Mouse (Mus musculus) forebrain, embryonic 12.5 days (tissue): ENCODE data around the gene Fgd5. TPM values are rescaled to one million over a fixed set of nuclear protein-coding genes. Genes with fewer than 3 reads are reported as not detected.

Source experiments
- ATAC-seq: fragments of 200-750 bp; cut with Nextera tagmentation; 2 replicates; pipeline ENCODE4 v1.8.0; 2017; ENCODE audit warnings: moderate TSS enrichment; ENCODE audit not compliant: low FRiP score
- H3K27ac ChIP-seq: fragments of 300-500 bp; sonication (generic); 2 replicates; pipeline ENCODE4 v1.5.1; 2016; ENCODE audit warnings: mild to moderate bottlenecking
- H3K27me3 ChIP-seq: fragments of 300-500 bp; sonication (generic); 2 replicates; pipeline ENCODE4 v1.6.1; 2016; ENCODE audit warnings: mild to moderate bottlenecking
- H3K36me3 ChIP-seq: fragments of 300-500 bp; sonication (generic); replicated peaks from 2 replicates; pipeline ENCODE4 v1.6.1; 2016; ENCODE audit warnings: mild to moderate bottlenecking
- H3K4me1 ChIP-seq: fragments of 300-500 bp; sonication (generic); 2 replicates; pipeline ENCODE4 v1.6.1; 2016
- H3K4me2 ChIP-seq: fragments of 300-500 bp; sonication (generic); 2 replicates; pipeline ENCODE4 v1.6.1; 2016; ENCODE audit warnings: mild to moderate bottlenecking, moderate library complexity
- H3K4me3 ChIP-seq: fragments of 300-500 bp; sonication (generic); replicated peaks from 2 replicates; pipeline ENCODE4 v1.5.1; 2016; ENCODE audit warnings: mild to moderate bottlenecking
- H3K9ac ChIP-seq: fragments of 300-500 bp; sonication (generic); 2 replicates; pipeline ENCODE4 v1.6.1; 2016; ENCODE audit warnings: mild to moderate bottlenecking
- H3K9me3 ChIP-seq: fragments of 300-500 bp; sonication (generic); 2 replicates; pipeline ENCODE4 v1.6.1; 2016
- WGBS: fragments of 180-500 bp; shearing (Covaris S2); methylation state at CpG from one replicate; pipeline ENCODE4 v1.1.7; 2016; 5-methylcytosine and 5-hydroxymethylcytosine counted together
- polyA plus RNA-seq: library from polyadenylated mRNA; unstranded; fragments of >200 nt; fragmentation: Nextera tagmentation; extraction: Ambion mirVana; gene quantifications from 2 replicates; pipeline ENCODE4 v1.2.1, GENCODE M21; 2016

Fgd5 gene
- polyA plus RNA-seq, 1 experiment from 2014 or later: 7.6 TPM

GRCm38 (mm10) chr6:92013620-92014019, 34.9 kb downstream of the Fgd5 start:
- Histone ChIP-seq H3K27me3 (peaks cover 9% of the 10 kb centered on the region; the same call in 1 of the 2 replicates), H3K4me1 (peaks cover 12% of the 10 kb centered on the region), H3K36me3 (no peaks in the 10 kb centered on the region), H3K4me2 (no peak overlapping the region), H3K9me3 (no peaks in the 10 kb centered on the region), H3K9ac (no peak overlapping the region), H3K4me3 (no peak overlapping the region), H3K27ac (no peak overlapping the region)
- no peak for ATAC-seq
- WGBS: 81% methylated on average over 3 of the region's 3 CpGs

DNA sequence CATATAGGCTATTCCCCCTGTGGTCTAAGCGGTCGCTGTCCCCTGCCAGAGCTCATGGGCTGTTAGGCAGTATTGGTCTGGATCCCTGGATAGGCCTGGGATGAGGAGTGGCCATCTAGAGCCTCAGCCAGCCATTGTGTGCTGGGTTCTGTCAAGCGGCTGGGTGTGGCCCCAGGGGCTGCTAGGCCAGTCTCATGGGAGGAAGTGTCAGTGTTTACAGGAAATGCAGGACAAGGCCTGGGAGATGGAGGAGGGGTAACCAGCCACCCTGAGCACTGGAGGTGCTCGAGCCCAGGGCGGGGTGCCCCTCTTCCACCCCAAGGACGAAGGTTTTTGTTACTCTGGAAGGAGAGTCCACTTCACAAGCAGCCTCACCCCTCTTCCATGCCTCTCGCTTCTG, 36.3 kb downstream of the Fgd5 start:
- no peaks in the 10 kb centered on the region for H3K36me3 ChIP-seq
- H3K4me1 ChIP-seq: peaks cover 7% of the 10 kb centered on the region; the same call in 1 of the 2 replicates
- 88% methylated on average over 7 of the region's 7 CpGs for WGBS
- H3K27ac ChIP-seq: no peak overlapping the region
- H3K4me3 ChIP-seq: no peak overlapping the region
- H3K4me2 ChIP-seq: no peak overlapping the region
- peaks cover 9% of the 10 kb centered on the region; the same call in 1 of the 2 replicates for H3K27me3 ChIP-seq
- no peak overlapping the region for H3K9ac ChIP-seq
- H3K9me3 ChIP-seq: no peaks in the 10 kb centered on the region
- ATAC-seq: no peak

- no peaks in the 10 kb centered on the region for H3K9me3 ChIP-seq
- 62% methylated on average over 5 of the region's 5 CpGs for WGBS
- no peak for ATAC-seq
These were observed 37.2 kb downstream of the Fgd5 start for GRCm38 (mm10) chr6:92015848-92016247.

GRCm38 (mm10) chr6:92016738-92017137, 38.1 kb downstream of the Fgd5 start:
- ATAC-seq: no peak
- no peak overlapping the region for H3K4me3 ChIP-seq
- no peak overlapping the region for H3K27ac ChIP-seq
- peaks cover 7% of the 10 kb centered on the region; the same call in 1 of the 2 replicates for H3K4me1 ChIP-seq
- no peaks in the 10 kb centered on the region for H3K36me3 ChIP-seq
- H3K27me3 ChIP-seq: peaks cover 3% of the 10 kb centered on the region; the same call in 1 of the 2 replicates
- H3K9ac ChIP-seq: no peak overlapping the region
- no peak overlapping the region for H3K4me2 ChIP-seq
- no peaks in the 10 kb centered on the region for H3K9me3 ChIP-seq
- WGBS: 84% methylated on average over 6 of the region's 6 CpGs

More at GRCm38 (mm10) chr6:92015848-92016247, 37.2 kb downstream of the Fgd5 start:
- Histone ChIP-seq H3K4me1 (peaks cover 7% of the 10 kb centered on the region; the same call in 1 of the 2 replicates), H3K36me3 (no peaks in the 10 kb centered on the region), H3K27me3 (peaks cover 3% of the 10 kb centered on the region; the same call in 1 of the 2 replicates), H3K9ac (no peak overlapping the region), H3K4me2 (no peak overlapping the region), H3K27ac (no peak overlapping the region), H3K4me3 (no peak overlapping the region)

- peaks cover 7% of the 10 kb centered on the region; the same call in 1 of the 2 replicates for H3K4me1 ChIP-seq
- H3K4me2 ChIP-seq: no peak overlapping the region
- peaks cover 3% of the 10 kb centered on the region; the same call in 1 of the 2 replicates for H3K27me3 ChIP-seq
- H3K27ac ChIP-seq: no peak overlapping the region
- H3K36me3 ChIP-seq: no peaks in the 10 kb centered on the region
- 78% methylated on average over 6 of the region's 6 CpGs for WGBS
- H3K4me3 ChIP-seq: no peak overlapping the region
- no peaks in the 10 kb centered on the region for H3K9me3 ChIP-seq
- no peak for ATAC-seq
- H3K9ac ChIP-seq: no peak overlapping the region
These were observed 39.7 kb downstream of the Fgd5 start for GRCm38 (mm10) chr6:92018421-92018820.

- H3K4me2 ChIP-seq: no peak overlapping the region
- ATAC-seq: no peak
- H3K27ac ChIP-seq: no peak overlapping the region
- H3K36me3 ChIP-seq: no peaks in the 10 kb centered on the region
- H3K4me3 ChIP-seq: no peak overlapping the region
- peaks cover 7% of the 10 kb centered on the region; the same call in 1 of the 2 replicates for H3K4me1 ChIP-seq
- no peaks in the 10 kb centered on the region for H3K9me3 ChIP-seq
- 90% methylated on average over 9 of the region's 9 CpGs for WGBS
- H3K9ac ChIP-seq: no peak overlapping the region
- 0 out of 2 replicates have a peak, but pooled peaks cover 3% of the 10 kb centered on the region for H3K27me3 ChIP-seq
These were observed 42.4 kb downstream of the Fgd5 start for GRCm38 (mm10) chr6:92021061-92021460.

DNA sequence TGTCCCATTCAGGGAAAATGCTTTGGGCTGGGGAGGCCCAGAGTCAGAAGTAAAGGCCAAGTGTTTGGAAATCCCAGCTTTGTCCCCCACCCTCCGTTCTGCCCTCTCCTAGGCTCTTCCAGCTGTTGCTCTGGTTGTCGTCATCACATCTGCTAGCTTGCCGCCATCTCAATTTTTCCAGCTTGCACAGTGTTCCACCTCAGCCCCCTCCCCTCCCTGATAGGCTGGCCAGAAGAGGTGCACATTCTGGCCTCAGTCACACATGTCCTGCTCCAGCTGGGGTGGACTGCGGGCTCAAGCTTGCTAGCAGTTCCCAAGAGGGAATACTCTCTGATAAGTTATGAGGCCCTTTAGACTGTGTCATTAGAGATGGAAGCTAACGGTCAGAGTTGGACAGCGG, 42.8 kb downstream of the Fgd5 start:
- Histone ChIP-seq H3K27ac (no peak overlapping the region), H3K27me3 (0 out of 2 replicates have a peak, but pooled peaks cover 3% of the 10 kb centered on the region), H3K4me1 (0 out of 2 replicates have a peak, but pooled peaks cover 4% of the 10 kb centered on the region), H3K4me3 (no peak overlapping the region), H3K9me3 (no peaks in the 10 kb centered on the region), H3K9ac (no peak overlapping the region), H3K4me2 (no peak overlapping the region), H3K36me3 (no peaks in the 10 kb centered on the region)
- 91% methylated on average over 6 of the region's 6 CpGs for WGBS
- ATAC-seq: no peak

DNA sequence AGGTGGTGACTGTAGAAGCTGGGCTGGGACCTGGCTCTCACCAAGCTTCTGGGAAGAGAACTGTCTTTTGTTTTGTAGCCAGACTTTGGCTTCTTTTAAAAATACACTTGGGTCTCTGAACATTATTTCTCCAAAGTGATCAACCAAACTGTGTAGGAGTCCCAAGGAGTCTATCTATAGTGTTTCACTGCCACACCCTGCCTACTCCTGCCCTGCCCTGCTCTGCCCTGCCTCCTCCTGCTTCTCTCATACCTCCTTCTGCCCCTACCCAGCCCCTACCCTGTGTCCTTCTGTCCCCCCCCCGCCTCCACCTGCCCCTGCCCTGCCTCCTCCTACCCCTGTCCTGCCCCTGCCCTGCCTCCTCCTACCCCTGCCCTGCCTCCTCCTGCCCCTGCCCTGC, 46.6 kb downstream of the Fgd5 start:
- Histone ChIP-seq H3K4me1 (no peaks in the 10 kb centered on the region), H3K27ac (no peak overlapping the region), H3K4me2 (no peak overlapping the region), H3K9me3 (no peaks in the 10 kb centered on the region), H3K9ac (no peak overlapping the region), H3K4me3 (no peak overlapping the region), H3K27me3 (no peaks in the 10 kb centered on the region), H3K36me3 (no peaks in the 10 kb centered on the region)
- WGBS: 20% methylated on average over 1 of the region's 1 CpGs
- no peak for ATAC-seq

- Histone ChIP-seq H3K27ac (no peak overlapping the region), H3K9me3 (no peaks in the 10 kb centered on the region), H3K27me3 (no peaks in the 10 kb centered on the region), H3K9ac (no peak overlapping the region), H3K4me3 (no peak overlapping the region), H3K4me2 (no peak overlapping the region), H3K36me3 (no peaks in the 10 kb centered on the region), H3K4me1 (no peaks in the 10 kb centered on the region)
- ATAC-seq: no peak
- WGBS: 79% methylated on average over 4 of the region's 4 CpGs
These were observed 48.7 kb downstream of the Fgd5 start for GRCm38 (mm10) chr6:92027379-92027778.

DNA sequence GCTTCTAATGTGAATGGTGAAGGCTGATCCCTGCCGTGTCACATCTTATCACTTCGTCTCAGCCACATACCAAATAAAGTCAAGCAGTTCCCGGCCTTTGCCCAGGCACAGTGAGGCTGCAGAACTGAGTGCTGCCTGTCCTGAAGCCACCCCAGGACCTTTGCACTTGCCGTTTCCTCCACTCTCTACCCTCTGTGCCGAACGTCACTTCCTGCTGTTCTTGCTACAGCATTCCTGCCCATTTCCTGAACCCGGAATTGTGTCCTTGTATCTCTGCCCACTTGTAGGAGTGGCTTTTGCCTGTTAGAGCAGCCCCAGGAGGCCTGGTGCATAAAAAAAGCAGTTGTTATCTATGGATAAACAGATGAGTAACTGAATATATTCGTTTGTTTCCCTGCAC, 52.0 kb downstream of the Fgd5 start:
- H3K27ac ChIP-seq: no peak overlapping the region
- ATAC-seq: no peak
- 84% methylated on average over 8 of the region's 8 CpGs for WGBS

DNA sequence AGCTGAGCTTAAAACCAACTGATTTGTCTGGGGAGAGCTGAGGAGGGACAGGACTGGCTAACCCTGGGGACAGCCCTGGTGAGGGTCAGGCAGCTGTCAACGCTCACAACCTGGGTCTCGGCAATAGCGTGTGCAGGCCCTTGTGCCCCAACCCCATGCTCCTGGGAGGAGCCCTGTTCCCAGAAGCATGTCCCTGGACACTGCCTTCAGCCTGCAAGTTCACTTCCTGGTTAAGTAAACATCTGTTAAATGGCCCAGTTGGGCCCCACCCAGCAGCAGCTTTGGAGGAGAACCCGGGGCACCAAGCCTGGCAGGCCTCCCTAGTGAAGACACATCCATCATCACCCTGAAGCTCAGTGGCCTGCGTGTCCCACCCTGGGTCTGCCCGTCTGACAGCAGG, 56.0 kb downstream of the Fgd5 start:
- no peak for ATAC-seq
- Histone ChIP-seq H3K36me3 (no peaks in the 10 kb centered on the region), H3K4me1 (no peaks in the 10 kb centered on the region), H3K4me3 (no peak overlapping the region), H3K9me3 (no peaks in the 10 kb centered on the region), H3K27me3 (no peaks in the 10 kb centered on the region), H3K9ac (no peak overlapping the region), H3K27ac (no peak overlapping the region), H3K4me2 (no peak overlapping the region)
- WGBS: 85% methylated on average over 6 of the region's 6 CpGs

More for the DNA sequence above, 52.0 kb downstream of the Fgd5 start:
- H3K36me3 ChIP-seq: no peaks in the 10 kb centered on the region
- H3K4me1 ChIP-seq: no peaks in the 10 kb centered on the region
- H3K4me3 ChIP-seq: no peak overlapping the region
- H3K9ac ChIP-seq: no peak overlapping the region
- H3K27me3 ChIP-seq: no peaks in the 10 kb centered on the region
- no peaks in the 10 kb centered on the region for H3K9me3 ChIP-seq
- H3K4me2 ChIP-seq: no peak overlapping the region

GRCm38 (mm10) chr6:92036372-92036771, 57.7 kb downstream of the Fgd5 start:
- H3K27ac ChIP-seq: no peak overlapping the region
- H3K27me3 ChIP-seq: no peaks in the 10 kb centered on the region
- H3K36me3 ChIP-seq: no peaks in the 10 kb centered on the region
- no peak overlapping the region for H3K4me2 ChIP-seq
- WGBS: 63% methylated on average over 5 of the region's 5 CpGs
- H3K4me1 ChIP-seq: no peaks in the 10 kb centered on the region
- H3K4me3 ChIP-seq: no peak overlapping the region
- no peaks in the 10 kb centered on the region for H3K9me3 ChIP-seq
- H3K9ac ChIP-seq: no peak overlapping the region
- no peak for ATAC-seq

DNA sequence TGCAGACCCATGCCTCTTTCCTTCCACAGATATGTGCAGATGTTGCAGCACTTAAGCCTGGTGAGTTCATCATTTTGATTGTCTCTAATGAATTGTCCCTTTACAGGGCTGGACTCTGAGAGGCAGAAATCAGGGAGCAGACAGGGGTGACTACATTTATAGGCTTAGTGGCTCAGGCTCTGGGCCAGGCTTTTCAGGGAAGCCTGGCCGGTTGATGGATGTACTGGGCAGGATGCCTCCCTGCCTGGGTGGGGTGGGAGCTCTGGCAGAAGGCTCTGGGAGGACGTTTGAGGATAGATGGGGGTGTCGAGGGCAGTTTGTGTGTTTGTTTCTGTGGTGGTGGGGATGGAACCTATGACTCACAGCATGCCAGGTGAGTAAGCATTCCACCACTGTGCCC, 59.5 kb downstream of the Fgd5 start:
- H3K36me3 ChIP-seq: no peaks in the 10 kb centered on the region
- H3K4me1 ChIP-seq: no peaks in the 10 kb centered on the region
- H3K27me3 ChIP-seq: no peaks in the 10 kb centered on the region
- no peak for ATAC-seq
- no peak overlapping the region for H3K4me2 ChIP-seq
- 66% methylated on average over 3 of the region's 3 CpGs for WGBS
- no peak overlapping the region for H3K4me3 ChIP-seq
- H3K9me3 ChIP-seq: no peaks in the 10 kb centered on the region
- H3K9ac ChIP-seq: no peak overlapping the region
- no peak overlapping the region for H3K27ac ChIP-seq
